Mouse (Mus musculus): ENCODE data around the gene Cyb5d2.
"Not testable (repeated sequence)": the region's sequence is repeated elsewhere in the genome, so short reads cannot be mapped to it uniquely, and the experiment has no call there.

The Cyb5d2 gene

DNA sequence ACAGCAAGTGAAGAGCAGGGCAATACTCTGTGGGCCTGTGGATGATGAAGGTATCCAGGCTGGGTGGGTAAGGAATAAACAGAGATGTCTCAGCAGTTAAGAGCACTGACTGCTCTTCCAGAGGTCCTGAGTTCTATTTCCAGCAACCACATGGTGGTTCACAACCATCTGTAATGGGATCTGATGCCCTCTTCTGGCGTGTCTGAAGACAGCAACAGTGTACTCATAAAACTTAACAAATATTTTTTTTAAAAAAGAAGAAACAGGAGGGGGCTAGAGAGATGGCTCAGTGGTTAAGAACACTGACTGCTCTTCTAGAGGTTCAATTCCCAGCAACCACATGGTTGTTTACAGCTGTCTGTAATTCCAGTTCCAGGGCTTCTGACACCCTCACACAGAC is 23.3 kb downstream of the Cyb5d2 start:
- not testable (repeated sequence) for DNase-seq (ENCODE audit: low spot score)

DNA sequence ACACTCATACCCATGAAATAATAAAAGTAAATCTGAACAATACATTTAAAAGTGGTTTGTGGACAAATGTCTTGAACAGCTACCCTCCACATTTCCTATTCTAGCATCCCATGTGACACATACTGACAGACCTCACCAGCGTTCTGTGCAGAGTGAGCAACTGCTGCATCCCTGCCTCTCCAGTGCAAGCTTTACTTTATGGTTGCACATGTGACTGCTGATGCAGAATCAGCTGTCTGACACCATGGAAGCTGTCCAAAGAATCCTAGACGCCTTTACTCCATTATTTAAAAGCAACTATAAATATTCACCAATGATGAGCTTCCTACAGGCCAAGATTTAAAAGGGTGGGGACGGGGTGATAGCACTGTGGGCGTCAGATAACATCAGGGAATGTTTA is 24.5 kb downstream of the Cyb5d2 start:
- DNase-seq (ENCODE audit: low spot score), result no peak

DNA sequence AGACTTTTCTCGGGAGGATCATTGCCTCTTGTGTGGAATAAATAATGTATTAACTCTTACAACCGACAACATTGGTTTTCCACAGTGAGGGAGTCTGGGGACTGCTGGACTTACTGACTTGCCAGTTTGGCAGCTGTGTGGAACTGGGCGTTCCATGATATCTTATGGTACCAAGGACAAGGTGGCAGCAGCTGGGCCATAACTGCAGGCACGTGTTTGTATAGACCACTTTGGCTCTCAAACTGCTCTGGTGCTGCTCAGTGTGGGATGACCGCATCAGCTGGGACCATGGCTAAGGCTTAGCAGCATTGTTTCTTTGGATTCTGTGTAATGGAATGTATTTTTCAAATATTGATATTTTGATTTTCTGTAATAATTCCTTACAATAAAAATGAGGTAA is 25.1 kb downstream of the Cyb5d2 start:
- DNase-seq (ENCODE audit: low spot score), result no peak

DNA sequence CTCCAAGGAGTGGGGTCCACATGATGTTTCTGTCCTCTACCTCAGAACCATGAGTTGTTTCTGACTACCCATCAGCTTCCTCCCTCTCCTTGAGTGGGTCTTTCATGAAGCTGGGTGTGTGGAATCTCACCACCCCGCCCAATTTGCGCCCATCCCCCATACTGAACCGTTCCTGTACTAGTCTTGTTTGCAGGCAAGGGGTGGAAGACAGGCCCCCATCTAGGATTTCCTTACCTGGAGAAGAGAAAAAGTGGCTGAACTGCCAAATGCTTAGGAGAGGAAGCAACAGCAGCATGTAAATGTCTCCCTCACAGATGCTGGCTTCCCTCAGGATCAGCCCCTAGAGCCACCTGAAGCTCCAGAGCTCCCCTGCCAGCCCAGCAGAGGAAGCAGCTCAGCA is 25.6 kb downstream of the Cyb5d2 start:
- DNase-seq (ENCODE audit: low spot score), result no peak

DNA sequence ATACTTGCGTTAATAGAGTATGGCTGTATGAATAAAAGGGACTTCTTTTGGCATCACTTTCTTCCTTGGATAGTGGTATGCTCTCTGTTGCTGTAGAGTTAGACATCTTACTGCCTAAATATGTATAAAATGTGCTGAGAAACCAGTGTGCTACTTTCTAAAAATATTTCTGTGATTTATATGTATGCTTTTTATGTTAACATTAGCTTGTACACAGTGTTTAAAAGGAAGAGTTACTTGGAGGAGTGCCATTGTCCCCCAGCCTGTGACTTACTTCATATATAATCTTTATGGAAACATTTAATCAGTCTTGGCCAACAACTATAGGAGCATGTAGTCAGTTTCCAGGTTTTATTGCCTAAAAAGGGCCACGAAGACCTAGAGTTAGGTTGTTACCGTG is 26.9 kb downstream of the Cyb5d2 start:
- no peak for DNase-seq (ENCODE audit: low spot score)

DNA sequence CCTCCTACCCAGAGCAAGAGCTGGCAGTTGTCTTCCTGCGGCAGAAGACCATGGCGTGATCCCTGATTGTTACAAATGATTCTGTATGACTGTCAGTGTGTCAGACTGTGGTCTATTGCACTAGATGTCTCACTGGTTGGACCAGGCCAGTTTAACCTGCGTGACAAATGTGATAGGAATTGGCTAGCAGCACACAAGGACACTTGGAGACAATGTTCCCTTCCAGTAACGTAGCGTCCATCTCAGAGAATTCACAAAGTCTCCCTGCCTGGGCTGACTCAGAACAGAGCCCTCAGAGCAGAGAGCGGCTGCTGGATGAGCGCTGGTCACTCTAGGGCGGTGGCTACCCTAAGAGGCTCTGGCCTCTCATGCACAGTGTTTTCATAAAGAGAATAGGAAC is 28.2 kb downstream of the Cyb5d2 start:
- DNase-seq (ENCODE audit: low spot score), result no peak

DNA sequence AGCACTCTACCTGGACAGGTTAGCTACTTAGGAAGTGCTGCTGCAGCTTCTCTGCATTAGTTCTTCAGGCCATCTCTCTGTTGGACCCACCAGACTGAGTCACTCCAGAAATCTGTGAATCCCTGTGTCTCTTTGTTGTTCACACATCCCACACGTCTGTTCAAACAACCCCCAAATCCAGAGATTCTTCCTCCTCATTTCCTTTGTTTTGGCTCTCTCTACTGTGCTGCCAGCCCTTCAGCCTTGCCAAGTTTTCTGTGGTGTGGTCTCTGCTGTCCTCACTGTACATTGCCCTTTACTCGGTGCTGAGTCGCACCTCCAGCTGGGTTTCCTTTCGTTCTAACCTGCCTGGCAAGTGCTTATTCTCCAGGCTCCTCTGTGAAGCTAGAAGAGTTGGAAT is 31.7 kb downstream of the Cyb5d2 start:
- DNase-seq (ENCODE audit: low spot score), result no peak

DNA sequence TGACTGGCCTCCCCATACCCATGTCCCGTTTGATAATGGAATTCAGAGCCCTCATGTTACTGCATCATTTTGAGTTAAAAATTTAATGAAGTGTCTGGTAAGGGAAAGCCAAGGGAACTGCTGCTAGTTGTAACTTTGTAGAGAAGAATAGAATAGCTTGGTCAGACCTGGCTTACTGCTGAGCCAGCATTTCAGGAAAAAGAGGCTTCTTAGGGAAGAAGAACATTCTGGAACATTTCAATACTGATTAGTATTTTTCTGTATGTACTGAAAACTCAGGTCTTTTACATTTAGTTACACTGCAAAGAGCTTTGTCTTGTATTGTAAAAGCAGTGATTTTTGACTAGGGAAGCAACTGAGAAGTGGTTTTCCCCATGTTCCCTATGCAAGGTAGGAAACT is 35.2 kb downstream of the Cyb5d2 start:
- no peak for DNase-seq (ENCODE audit: low spot score)

DNA sequence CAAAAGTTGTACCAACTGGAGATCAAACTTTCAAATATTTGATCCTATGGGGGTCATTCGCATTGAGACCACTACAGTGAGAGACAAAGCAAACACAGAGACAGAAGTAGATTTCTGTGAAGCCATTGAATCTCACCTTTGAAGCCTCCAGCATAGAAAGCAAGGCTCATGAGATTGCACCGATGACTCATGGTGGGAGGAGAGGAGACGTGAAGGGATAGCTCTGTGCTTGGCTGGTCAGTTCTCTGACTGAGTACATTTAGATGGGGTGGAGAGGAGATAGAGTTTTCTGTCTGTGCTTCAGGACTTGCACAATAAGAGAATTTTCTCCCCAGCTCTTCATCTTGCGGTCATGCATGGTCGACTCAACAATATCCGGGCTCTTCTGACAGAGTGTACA is 36.4 kb downstream of the Cyb5d2 start:
- no peak for DNase-seq (ENCODE audit: low spot score)

DNA sequence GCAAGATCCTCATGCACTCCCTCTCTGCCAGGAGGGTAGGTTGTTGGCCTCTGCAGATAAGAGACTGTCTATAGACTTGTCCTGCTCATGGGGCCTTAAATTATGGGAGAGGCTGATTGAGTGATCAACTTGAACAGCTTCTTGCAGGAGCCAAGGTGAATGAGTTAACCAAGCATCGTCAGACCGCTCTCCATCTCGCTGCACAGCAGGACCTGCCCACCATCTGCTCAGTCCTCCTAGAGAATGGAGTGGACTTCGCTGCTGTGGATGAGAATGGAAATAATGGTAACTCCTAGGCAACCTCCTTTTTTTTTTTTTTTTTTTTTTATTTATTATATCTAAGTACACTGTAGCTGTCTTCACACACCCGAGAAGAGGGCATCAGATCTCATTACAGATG is 37.6 kb downstream of the Cyb5d2 start:
- DNase-seq (ENCODE audit: low spot score), result no peak

DNA sequence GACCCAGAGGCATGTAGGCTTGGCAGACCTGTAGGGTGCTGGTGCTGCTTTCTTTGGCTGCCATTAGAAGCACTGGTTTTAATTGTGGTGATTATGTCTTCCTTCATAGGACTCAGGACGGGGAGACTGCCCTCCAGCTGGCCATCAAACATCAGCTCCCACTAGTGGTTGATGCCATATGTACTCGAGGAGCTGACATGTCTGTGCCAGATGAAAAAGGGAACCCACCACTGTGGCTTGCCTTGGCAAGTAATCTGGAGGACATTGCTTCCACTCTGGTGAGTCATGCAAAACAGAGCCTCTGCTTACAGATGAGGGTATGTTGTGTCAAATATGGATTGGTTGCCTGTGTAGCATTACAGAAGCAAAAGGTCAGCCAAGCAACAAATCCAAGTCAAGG is 44.0 kb downstream of the Cyb5d2 start:
- DNase-seq (ENCODE audit: low spot score), result no peak

DNA sequence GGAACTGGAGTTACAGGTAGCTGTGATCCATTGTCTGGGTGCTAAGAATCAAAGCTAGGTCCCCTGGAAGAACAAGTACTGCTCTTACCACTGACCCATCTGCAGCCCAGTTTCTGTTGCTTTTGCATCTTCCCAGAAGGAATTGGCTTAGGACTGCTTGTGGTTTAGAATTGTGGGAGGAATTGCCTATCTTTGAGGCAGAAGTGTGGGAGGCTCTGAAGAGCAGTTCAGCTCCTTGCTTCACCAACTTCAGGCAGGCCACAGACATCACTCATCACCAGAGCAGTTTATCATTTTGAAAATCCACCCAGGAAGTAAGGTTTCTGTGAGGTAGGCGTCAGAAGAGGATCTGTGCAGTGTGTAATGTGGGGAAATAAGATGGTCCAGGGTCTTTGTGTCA is 56.9 kb downstream of the Cyb5d2 start:
- DNase-seq (ENCODE audit: low spot score), result no peak

DNA sequence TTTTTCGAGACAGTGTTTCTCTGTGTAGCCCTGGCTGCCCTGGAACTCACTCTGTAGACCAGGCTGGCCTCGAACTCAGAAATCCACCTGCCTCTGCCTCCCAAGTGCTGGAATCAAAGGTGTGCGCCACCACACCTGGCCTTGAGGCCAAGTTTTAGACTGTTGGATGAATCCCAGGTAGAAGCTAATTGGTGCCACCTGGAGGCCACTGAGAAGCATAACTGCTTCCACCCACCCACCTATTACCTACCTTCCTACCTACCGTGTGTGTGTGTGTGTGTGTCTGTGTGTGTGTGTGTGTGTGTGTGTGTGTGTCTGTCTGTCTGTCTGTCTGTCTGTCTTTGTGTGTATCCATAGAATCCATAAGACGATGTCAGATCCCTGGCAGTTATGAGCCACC is 58.4 kb downstream of the Cyb5d2 start:
- DNase-seq (ENCODE audit: low spot score), result not testable (repeated sequence)

DNA sequence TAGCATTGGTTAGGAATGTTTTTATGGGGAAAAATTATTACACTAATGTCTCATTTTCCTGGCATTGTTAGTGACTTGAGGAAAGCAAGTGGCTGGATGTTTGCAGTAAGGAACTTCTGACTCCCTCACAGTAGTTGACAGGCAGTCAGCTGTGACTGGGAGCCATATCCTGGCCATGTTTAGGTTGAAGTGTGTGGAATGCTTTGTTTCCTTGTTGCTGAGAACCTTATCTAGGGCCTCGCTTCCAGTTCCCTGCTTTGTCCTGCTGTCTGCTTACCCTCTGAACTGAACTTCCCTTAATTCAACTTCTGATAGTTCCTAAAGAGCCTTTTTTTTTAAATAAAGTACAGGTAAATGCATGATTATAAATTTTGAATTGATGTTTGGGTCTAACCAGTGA is 59.6 kb downstream of the Cyb5d2 start:
- no peak for DNase-seq (ENCODE audit: low spot score)

DNA sequence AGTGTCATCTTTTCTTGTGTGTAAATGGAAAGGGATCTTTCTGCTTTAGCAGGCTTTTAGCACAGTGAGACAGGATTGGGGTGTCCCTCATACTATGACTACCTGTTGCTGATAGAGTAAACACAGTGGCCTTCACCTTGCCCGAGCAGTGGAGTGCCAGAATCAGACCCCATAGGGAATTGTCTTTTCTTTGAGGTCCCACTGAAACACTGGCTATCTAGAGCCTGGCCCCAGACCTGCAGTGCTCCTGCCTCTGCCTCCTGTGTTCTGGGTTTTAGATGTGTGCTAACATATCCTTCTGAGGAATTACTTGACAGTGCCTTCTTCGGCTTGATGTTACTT is 60.5 kb downstream of the Cyb5d2 start:
- DNase-seq (ENCODE audit: low spot score), result no peak

DNA sequence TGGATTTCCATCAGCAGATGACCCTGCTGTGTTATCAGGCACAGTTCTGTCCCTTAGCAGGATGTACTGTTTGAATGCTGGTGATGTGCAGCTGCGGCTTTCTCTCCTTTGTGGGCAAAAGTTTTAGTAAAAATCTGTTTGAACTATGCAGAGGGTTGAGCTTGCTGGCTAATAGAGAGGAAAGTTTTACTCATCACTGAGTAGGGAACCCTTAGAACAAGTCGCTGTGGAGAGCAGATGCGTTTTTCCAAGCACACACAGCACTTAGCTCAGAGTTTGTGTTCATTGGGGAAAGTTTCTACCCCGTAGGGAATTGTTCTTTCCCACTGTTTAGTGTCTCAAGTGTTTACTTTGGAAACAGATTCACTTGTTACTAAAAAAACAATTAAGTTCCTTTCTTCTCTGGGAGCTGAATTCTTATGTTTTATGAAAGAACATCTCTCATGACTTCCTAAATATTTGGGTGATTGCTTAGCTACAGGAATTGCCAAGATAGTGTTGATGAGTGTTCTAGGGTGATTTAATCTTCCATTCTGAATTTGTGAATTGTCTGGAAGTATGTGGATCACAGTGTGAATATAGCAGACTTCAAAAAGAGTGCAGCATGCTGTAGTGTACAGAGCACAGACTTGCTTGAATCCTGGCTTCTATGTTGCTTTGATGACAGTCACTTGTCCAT is 61.0 kb downstream of the Cyb5d2 start:
- DNase-seq (ENCODE audit: low spot score), result no peak

DNA sequence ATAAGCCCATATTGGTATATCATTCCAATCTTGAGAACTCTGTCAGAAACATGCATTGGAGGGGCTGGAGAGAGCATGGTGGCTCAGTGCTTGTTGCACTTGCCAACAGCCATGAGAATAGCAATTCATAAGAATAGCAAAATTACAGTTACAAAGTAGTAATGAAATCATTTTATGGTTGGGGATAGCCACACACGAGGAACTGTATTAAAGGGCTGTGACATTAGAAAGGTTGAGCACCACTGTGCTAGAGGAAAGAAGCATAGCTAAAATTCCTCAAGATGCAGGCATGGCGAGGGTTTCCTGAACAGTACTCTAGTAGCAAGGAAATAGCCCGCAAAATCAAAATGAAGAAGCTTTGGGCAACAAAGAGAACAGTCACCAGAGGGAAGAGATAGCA is 62.2 kb downstream of the Cyb5d2 start:
- DNase-seq (ENCODE audit: low spot score), result no peak
